Mouse (Mus musculus) erythroblast, embryonic 14.5 days (primary cell): ENCODE measurements at regions not wholly inside any gene's neighbourhood (a gene's known extent, or its start where the extent isn't known, plus 50 kb on each side); places are given as distances from the start of the nearest gene placed in this dataset.

Experiments used
- H3K27me3 ChIP-seq: 2 replicates; pipeline ENCODE4 v1.6.1; 2012; ENCODE audit warnings: inconsistent platforms; ENCODE audit not compliant: control insufficient read depth
- H3K36me3 ChIP-seq: 2 replicates; pipeline ENCODE4 v1.6.1; 2012; ENCODE audit warnings: mild to moderate bottlenecking, inconsistent platforms; ENCODE audit not compliant: control insufficient read depth
- H3K4me1 ChIP-seq: 2 replicates; pipeline ENCODE4 v1.6.1; 2012; ENCODE audit warnings: inconsistent platforms; ENCODE audit not compliant: control insufficient read depth
- H3K4me3 ChIP-seq: replicated peaks from 2 replicates; pipeline ENCODE3; 2012; ENCODE audit warnings: moderate library complexity, mild to moderate bottlenecking, inconsistent platforms
- H3K9me3 ChIP-seq: 2 replicates; pipeline ENCODE4 v1.6.1; 2012; ENCODE audit warnings: low read length, inconsistent platforms, mixed read lengths; ENCODE audit not compliant: control insufficient read depth
- GATA1 ChIP-seq: IDR thresholded peaks from 2 replicates; pipeline ENCODE4 v1.6.1; 2012; ENCODE audit warnings: low read length, inconsistent platforms, mixed read lengths
- TAL1 ChIP-seq: IDR thresholded peaks from 3 replicates; pipeline ENCODE4 v1.6.1; 2012; ENCODE audit warnings: low read length, inconsistent platforms, mixed read lengths

- Histone ChIP-seq H3K4me3 (no peak overlapping the region), H3K36me3 (no peaks in the 10 kb centered on the region), H3K9me3 (no peaks in the 10 kb centered on the region), H3K27me3 (peaks cover 2% of the 10 kb centered on the region; the same call in 1 of the 2 replicates), H3K4me1 (no peaks in the 10 kb centered on the region)
- TF ChIP-seq TAL1: no peak
- TF ChIP-seq GATA1: no peak
Measured at GRCm38 (mm10) chr5:33518860-33519259, 85.1 kb upstream of the Nkx1-1 start.

GRCm38 (mm10) chr5:33517625-33518024 is 83.8 kb upstream of the Nkx1-1 start:
- H3K36me3 ChIP-seq: no peaks in the 10 kb centered on the region
- H3K27me3 ChIP-seq: no peaks in the 10 kb centered on the region
- no peak overlapping the region for H3K4me3 ChIP-seq
- H3K4me1 ChIP-seq: no peaks in the 10 kb centered on the region
- H3K9me3 ChIP-seq: no peaks in the 10 kb centered on the region
- no peak for TF ChIP-seq GATA1
- TF ChIP-seq TAL1: no peak

GRCm38 (mm10) chr5:33516211-33516610 is 82.4 kb upstream of the Nkx1-1 start:
- Histone ChIP-seq H3K36me3 (no peaks in the 10 kb centered on the region), H3K4me3 (no peak overlapping the region), H3K9me3 (no peaks in the 10 kb centered on the region), H3K27me3 (no peaks in the 10 kb centered on the region), H3K4me1 (no peaks in the 10 kb centered on the region)
- no peak for TF ChIP-seq TAL1
- TF ChIP-seq GATA1: no peak

- Histone ChIP-seq H3K9me3 (no peaks in the 10 kb centered on the region), H3K4me1 (no peaks in the 10 kb centered on the region), H3K27me3 (no peaks in the 10 kb centered on the region), H3K4me3 (no peak overlapping the region), H3K36me3 (no peaks in the 10 kb centered on the region)
- TF ChIP-seq GATA1 (no peak), TAL1 (no peak)
Measured at GRCm38 (mm10) chr5:33512253-33512884, 78.6 kb upstream of the Nkx1-1 start.

- H3K9me3 ChIP-seq: no peaks in the 10 kb centered on the region
- no peaks in the 10 kb centered on the region for H3K36me3 ChIP-seq
- H3K4me1 ChIP-seq: no peaks in the 10 kb centered on the region
- no peaks in the 10 kb centered on the region for H3K27me3 ChIP-seq
- H3K4me3 ChIP-seq: no peak overlapping the region
- TF ChIP-seq TAL1 (no peak), GATA1 (no peak)
Measured at GRCm38 (mm10) chr5:33511529-33512252, 77.9 kb upstream of the Nkx1-1 start.

GRCm38 (mm10) chr5:33505786-33506185 is 72.0 kb upstream of the Nkx1-1 start:
- Histone ChIP-seq H3K4me1 (no peaks in the 10 kb centered on the region), H3K36me3 (no peaks in the 10 kb centered on the region), H3K4me3 (no peak overlapping the region), H3K9me3 (no peaks in the 10 kb centered on the region), H3K27me3 (no peaks in the 10 kb centered on the region)
- no peak for TF ChIP-seq TAL1
- no peak for TF ChIP-seq GATA1

GRCm38 (mm10) chr5:33501735-33502495 is 68.1 kb upstream of the Nkx1-1 start:
- no peak overlapping the region for H3K4me3 ChIP-seq
- H3K27me3 ChIP-seq: no peaks in the 10 kb centered on the region
- H3K9me3 ChIP-seq: no peaks in the 10 kb centered on the region
- no peaks in the 10 kb centered on the region for H3K36me3 ChIP-seq
- TF ChIP-seq GATA1 (no peak), TAL1 (no peak)
- H3K4me1 ChIP-seq: no peaks in the 10 kb centered on the region

GRCm38 (mm10) chr5:33501211-33501610 is 67.4 kb upstream of the Nkx1-1 start:
- Histone ChIP-seq H3K4me3 (no peak overlapping the region), H3K4me1 (no peaks in the 10 kb centered on the region), H3K27me3 (no peaks in the 10 kb centered on the region), H3K9me3 (no peaks in the 10 kb centered on the region), H3K36me3 (no peaks in the 10 kb centered on the region)
- TF ChIP-seq GATA1: no peak
- TF ChIP-seq TAL1: no peak

GRCm38 (mm10) chr5:33495900-33496529 is 62.2 kb upstream of the Nkx1-1 start:
- H3K4me3 ChIP-seq: no peak overlapping the region
- no peaks in the 10 kb centered on the region for H3K27me3 ChIP-seq
- H3K9me3 ChIP-seq: no peaks in the 10 kb centered on the region
- no peaks in the 10 kb centered on the region for H3K4me1 ChIP-seq
- H3K36me3 ChIP-seq: no peaks in the 10 kb centered on the region
- TF ChIP-seq TAL1 (no peak), GATA1 (no peak)
